Mouse (Mus musculus) ES-Bruce4 (cell line): ENCODE results near the gene Sept9.

ENCODE experiments used
- CTCF ChIP-seq: IDR thresholded peaks from one replicate; pipeline ENCODE4 v1.8.1; 2011; ENCODE audit warnings: low read depth, low read length
- EP300 ChIP-seq: IDR thresholded peaks from 2 replicates; pipeline ENCODE4 v1.6.1; 2011; ENCODE audit warnings: low read depth, low read length; ENCODE audit not compliant: insufficient read depth
- POLR2A ChIP-seq: IDR thresholded peaks from one replicate; pipeline ENCODE4 v1.8.1; 2011; ENCODE audit warnings: low read length; ENCODE audit not compliant: insufficient read depth

- TF ChIP-seq CTCF = no peak
- TF ChIP-seq POLR2A = no peak
- TF ChIP-seq EP300 = no peak
Observed at GRCm38 (mm10) chr11:117218498-117218897, 19.0 kb downstream of the Sept9 start.
